Mouse (Mus musculus) neural tube, embryonic 11.5 days (tissue): ENCODE measurements at regions not wholly inside any gene's neighbourhood (a gene's known extent, or its start where the extent isn't known, plus 50 kb on each side); places are given as distances from the start of the nearest gene placed in this dataset.

Experiments
- ATAC-seq: fragments of 200-750 bp; cut with Nextera tagmentation; 2 replicates; pipeline ENCODE4 v1.8.0; 2017; ENCODE audit warnings: moderate number of reproducible peaks, mild to moderate bottlenecking, moderate TSS enrichment, moderate library complexity; ENCODE audit not compliant: insufficient read depth, low FRiP score, low TSS enrichment
- DNase-seq: peaks from one replicate; pipeline ENCODE4 v3.0.0-alpha.2; 2015; ENCODE audit warnings: low spot score
- H3K27ac ChIP-seq: fragments of 300-500 bp; sonication (generic); 2 replicates; pipeline ENCODE4 v1.5.1; 2014; ENCODE audit warnings: low read depth, mild to moderate bottlenecking, low read length
- H3K27me3 ChIP-seq: fragments of 300-500 bp; sonication (generic); 2 replicates; pipeline ENCODE4 v1.6.1; 2014; ENCODE audit warnings: mild to moderate bottlenecking, low read length, mixed read lengths; ENCODE audit not compliant: control insufficient read depth, insufficient read depth
- H3K36me3 ChIP-seq: fragments of 300-500 bp; sonication (generic); 2 replicates; pipeline ENCODE4 v1.6.1; 2014; ENCODE audit warnings: mild to moderate bottlenecking, low read length, moderate library complexity, mixed read lengths; ENCODE audit not compliant: control insufficient read depth, insufficient read depth
- H3K4me1 ChIP-seq: fragments of 300-500 bp; sonication (generic); 2 replicates; pipeline ENCODE4 v1.6.1; 2014; ENCODE audit warnings: low read length, mixed read lengths; ENCODE audit not compliant: control insufficient read depth, insufficient read depth
- H3K4me2 ChIP-seq: fragments of 300-500 bp; sonication (generic); 2 replicates; pipeline ENCODE4 v1.6.1; 2014; ENCODE audit warnings: low read depth, mild to moderate bottlenecking, moderate library complexity
- H3K4me3 ChIP-seq: fragments of 300-500 bp; sonication (generic); 2 replicates; pipeline ENCODE4 v1.5.1; 2014; ENCODE audit warnings: low read depth, low read length
- H3K9ac ChIP-seq: fragments of 300-500 bp; sonication (generic); 2 replicates; pipeline ENCODE4 v1.6.1; 2014; ENCODE audit warnings: mild to moderate bottlenecking, low read length
- H3K9me3 ChIP-seq: fragments of 300-500 bp; sonication (generic); 2 replicates; pipeline ENCODE4 v1.6.1; 2016; ENCODE audit warnings: low read length; ENCODE audit not compliant: control insufficient read depth
- WGBS: fragments of 180-500 bp; shearing (Covaris S2); extraction: QIAGEN DNeasy Blood & Tissue Kit; methylation state at CpG from one replicate; pipeline ENCODE4 v1.1.7; 2014; 5-methylcytosine and 5-hydroxymethylcytosine counted together

GRCm38 (mm10) chr10:105899677-105900076 lies 58.5 kb upstream of the Mettl25 start:
- H3K9me3 ChIP-seq, result no peaks in the 10 kb centered on the region
- no peak overlapping the region for H3K27ac ChIP-seq
- WGBS, result 44% methylated on average over 1 of the region's 1 CpGs
- H3K27me3 ChIP-seq, result no peaks in the 10 kb centered on the region
- H3K36me3 ChIP-seq, result no peaks in the 10 kb centered on the region
- H3K4me2 ChIP-seq, result no peak overlapping the region
- no peaks in the 10 kb centered on the region for H3K4me1 ChIP-seq
- ATAC-seq, result no peak; the same call in 1 of the 2 replicates
- H3K4me3 ChIP-seq, result no peak overlapping the region
- no peak for DNase-seq
- H3K9ac ChIP-seq, result no peak overlapping the region

GRCm38 (mm10) chr10:105899225-105899624 lies 58.0 kb upstream of the Mettl25 start:
- ATAC-seq, result no peak
- no peak overlapping the region for H3K4me2 ChIP-seq
- 79% methylated on average over 4 of the region's 4 CpGs for WGBS
- no peaks in the 10 kb centered on the region for H3K9me3 ChIP-seq
- H3K4me1 ChIP-seq, result no peaks in the 10 kb centered on the region
- no peak for DNase-seq
- no peak overlapping the region for H3K4me3 ChIP-seq
- H3K27ac ChIP-seq, result no peak overlapping the region
- H3K9ac ChIP-seq, result no peak overlapping the region
- no peaks in the 10 kb centered on the region for H3K36me3 ChIP-seq
- H3K27me3 ChIP-seq, result no peaks in the 10 kb centered on the region
